Mouse (Mus musculus) neural tube, embryonic 12.5 days (tissue): ENCODE results near the gene Ranbp1. TPM values are rescaled to one million over a fixed set of nuclear protein-coding genes. Genes with fewer than 3 reads are reported as not detected.
A peak's percentile ranks its signal among the peaks of the same experiment; 100 is the strongest.
"Not testable (repeated sequence)": the region's sequence is repeated elsewhere in the genome, so short reads cannot be mapped to it uniquely, and the experiment has no call there.

Experiments
- ATAC-seq: fragments of 200-750 bp; cut with Nextera tagmentation; 2 replicates; pipeline ENCODE4 v1.8.0; 2017; ENCODE audit warnings: low read depth, mild to moderate bottlenecking, moderate TSS enrichment, moderate library complexity; ENCODE audit not compliant: low FRiP score
- H3K27ac ChIP-seq: fragments of 300-500 bp; sonication (generic); 2 replicates; pipeline ENCODE4 v1.5.1; 2016
- H3K27me3 ChIP-seq: fragments of 300-500 bp; sonication (generic); replicated peaks from 2 replicates; pipeline ENCODE4 v1.6.1; 2016; ENCODE audit warnings: mild to moderate bottlenecking
- H3K36me3 ChIP-seq: fragments of 300-500 bp; sonication (generic); 2 replicates; pipeline ENCODE4 v1.6.1; 2016; ENCODE audit warnings: mild to moderate bottlenecking
- H3K4me1 ChIP-seq: fragments of 300-500 bp; sonication (generic); 2 replicates; pipeline ENCODE4 v1.6.1; 2016
- H3K4me2 ChIP-seq: fragments of 300-500 bp; sonication (generic); replicated peaks from 2 replicates; pipeline ENCODE4 v1.6.1; 2016; ENCODE audit warnings: mild to moderate bottlenecking
- H3K4me3 ChIP-seq: fragments of 300-500 bp; sonication (generic); 2 replicates; pipeline ENCODE4 v1.5.1; 2016
- H3K9ac ChIP-seq: fragments of 300-500 bp; sonication (generic); 2 replicates; pipeline ENCODE4 v1.6.1; 2016; ENCODE audit warnings: mild to moderate bottlenecking
- H3K9me3 ChIP-seq: fragments of 300-500 bp; sonication (generic); 2 replicates; pipeline ENCODE4 v1.6.1; 2016; ENCODE audit warnings: mild to moderate bottlenecking
- WGBS: fragments of 180-500 bp; shearing (Covaris S2); methylation state at CpG from one replicate; pipeline ENCODE4 v1.1.7; 2016; 5-methylcytosine and 5-hydroxymethylcytosine counted together
- polyA plus RNA-seq: library from polyadenylated mRNA; unstranded; fragments of >200 nt; fragmentation: Nextera tagmentation; extraction: Ambion mirVana; gene quantifications from 2 replicates; pipeline ENCODE4 v1.2.1, GENCODE M21; 2016

The Ranbp1 gene
- polyA plus RNA-seq, result 701 and 706 TPM in 2 replicates

GRCm38 (mm10) chr16:18248433-18249363 is at the start of gene Ranbp1, which contains the start of gene Trmt2a:
Gene Ranbp1 (minus strand): TSS chr16:18248732.
Gene Trmt2a (plus strand): TSS chr16:18248679.
- Histone ChIP-seq H3K4me3 (peak within 1 kb of the TSS; percentile 96), H3K27me3 (no peaks in the 10 kb centered on the region), H3K9ac (peak within 1 kb of the TSS; percentile 90), H3K27ac (peak within 1 kb of the TSS; percentile 77), H3K4me2 (peak within 1 kb of the TSS; percentile 94), H3K4me1 (peaks cover 44% of the 10 kb centered on the region), H3K9me3 (no peaks in the 10 kb centered on the region), H3K36me3 (peaks cover 66% of the 10 kb centered on the region)
- ATAC-seq, result peak; percentile 96
- WGBS, result under 1% methylated on average over 95 of the region's 102 CpGs

- H3K27ac ChIP-seq, H3K36me3 ChIP-seq, H3K9me3 ChIP-seq, H3K27me3 ChIP-seq: not testable (repeated sequence)
- peak; percentile 1; the same call in 1 of the 2 replicates for ATAC-seq
- Histone ChIP-seq H3K4me1 (peaks cover 31% of the 10 kb centered on the region), H3K9ac (0 out of 2 replicates have a peak overlapping the region, but pooled peaks have one; percentile 38), H3K4me3 (peak overlapping the region; percentile 96), H3K4me2 (peak overlapping the region; percentile 91)
- WGBS, result 7% methylated on average over 10 of the region's 10 CpGs
These were observed 41.1 kb upstream of the Ranbp1 start for GRCm38 (mm10) chr16:18289614-18290013.

DNA sequence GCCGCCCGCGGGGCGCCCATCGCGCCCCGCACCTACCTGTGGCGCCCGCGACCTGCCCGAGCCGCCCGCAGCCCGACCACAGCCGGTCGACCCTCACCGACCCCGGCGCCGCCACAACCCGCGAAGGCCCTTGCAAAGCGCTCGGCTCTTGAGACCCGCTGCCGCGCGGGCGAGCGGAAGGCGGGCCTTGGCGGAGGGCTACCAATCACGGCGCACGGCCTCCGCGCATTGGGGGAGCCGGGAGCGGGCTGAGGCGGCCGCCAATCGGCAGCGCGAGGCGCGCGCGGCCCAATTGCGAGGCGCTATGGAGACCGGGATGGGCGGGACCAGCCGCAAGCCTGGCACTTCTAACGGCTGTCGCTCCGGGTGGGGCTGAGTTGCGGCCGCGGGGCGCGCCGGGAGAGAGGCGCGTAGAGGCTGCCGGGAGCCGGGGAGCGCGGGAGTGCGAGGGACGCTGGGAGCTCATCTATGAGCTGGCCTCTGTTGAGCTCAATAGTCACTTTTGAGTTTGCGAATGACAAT is 40.6 kb upstream of the Ranbp1 start, which contains the start of gene Dgcr8:
Dgcr8 (minus strand) TSS at position 180 of the 522 bp plus-strand sequence.
- Histone ChIP-seq H3K4me2 (peak within 1 kb of the TSS; percentile 91), H3K27ac (peak within 1 kb of the TSS; percentile 62), H3K4me3 (peak within 1 kb of the TSS; percentile 96), H3K27me3 (no peaks in the 10 kb centered on the region), H3K36me3 (peaks cover 11% of the 10 kb centered on the region), H3K4me1 (peaks cover 31% of the 10 kb centered on the region), H3K9ac (peak within 1 kb of the TSS; percentile 95), H3K9me3 (no peaks in the 10 kb centered on the region)
- ATAC-seq, result peak; percentile 99
- under 1% methylated on average over 71 of the region's 71 CpGs for WGBS

DNA sequence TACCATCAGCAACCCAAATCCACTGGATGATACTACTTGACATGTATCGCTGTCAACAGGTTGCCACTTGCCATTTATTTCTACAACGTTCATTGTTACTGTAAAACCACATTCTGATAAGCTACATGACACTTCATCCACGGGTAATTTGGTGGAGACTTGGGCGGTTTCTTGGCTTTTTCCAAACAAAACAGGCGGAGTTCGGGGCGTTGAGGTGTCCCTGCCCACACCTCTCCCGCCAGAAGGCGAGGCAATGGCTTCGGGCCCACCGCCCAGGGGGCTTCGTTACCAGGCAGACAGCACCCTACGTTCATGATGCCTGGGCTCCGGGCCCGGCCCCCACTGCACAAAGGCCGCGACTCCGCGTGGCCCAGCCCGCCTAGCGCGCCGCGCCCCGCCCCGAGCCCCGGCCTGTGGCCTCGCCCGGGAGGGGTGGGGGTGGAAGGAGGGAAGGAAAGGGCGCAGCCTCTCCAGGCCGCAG is 40.1 kb upstream of the Ranbp1 start:
- Histone ChIP-seq H3K36me3 (peaks cover 16% of the 10 kb centered on the region), H3K9ac (peak overlapping the region; percentile 95), H3K4me2 (peak overlapping the region; percentile 91), H3K9me3 (no peaks in the 10 kb centered on the region), H3K4me3 (peak overlapping the region; percentile 96), H3K27ac (peak overlapping the region; percentile 62), H3K27me3 (no peaks in the 10 kb centered on the region), H3K4me1 (peaks cover 31% of the 10 kb centered on the region)
- under 1% methylated on average over 31 of the region's 31 CpGs for WGBS
- ATAC-seq, result peak; percentile 83

- Histone ChIP-seq H3K9me3 (no peaks in the 10 kb centered on the region), H3K4me3 (peak overlapping the region; percentile 96), H3K27ac (no peak overlapping the region), H3K4me2 (peak overlapping the region; percentile 91), H3K36me3 (peaks cover 21% of the 10 kb centered on the region), H3K9ac (peak overlapping the region; percentile 95), H3K4me1 (peaks cover 31% of the 10 kb centered on the region), H3K27me3 (no peaks in the 10 kb centered on the region)
- no peak for ATAC-seq
- WGBS, result 2% methylated on average over 4 of the region's 4 CpGs
These were observed 39.6 kb upstream of the Ranbp1 start for GRCm38 (mm10) chr16:18288166-18288565.

- no peak overlapping the region for H3K27ac ChIP-seq
- H3K36me3 ChIP-seq, result peaks cover 89% of the 10 kb centered on the region
- no peaks in the 10 kb centered on the region for H3K9me3 ChIP-seq
- H3K4me3 ChIP-seq, result no peak overlapping the region
- WGBS, result 83% methylated on average over 2 of the region's 2 CpGs
- ATAC-seq, result no peak
- H3K9ac ChIP-seq, result no peak overlapping the region
- H3K4me1 ChIP-seq, result no peaks in the 10 kb centered on the region
- no peaks in the 10 kb centered on the region for H3K27me3 ChIP-seq
- no peak overlapping the region for H3K4me2 ChIP-seq
These were observed 26.6 kb upstream of the Ranbp1 start for GRCm38 (mm10) chr16:18275166-18275565.

DNA sequence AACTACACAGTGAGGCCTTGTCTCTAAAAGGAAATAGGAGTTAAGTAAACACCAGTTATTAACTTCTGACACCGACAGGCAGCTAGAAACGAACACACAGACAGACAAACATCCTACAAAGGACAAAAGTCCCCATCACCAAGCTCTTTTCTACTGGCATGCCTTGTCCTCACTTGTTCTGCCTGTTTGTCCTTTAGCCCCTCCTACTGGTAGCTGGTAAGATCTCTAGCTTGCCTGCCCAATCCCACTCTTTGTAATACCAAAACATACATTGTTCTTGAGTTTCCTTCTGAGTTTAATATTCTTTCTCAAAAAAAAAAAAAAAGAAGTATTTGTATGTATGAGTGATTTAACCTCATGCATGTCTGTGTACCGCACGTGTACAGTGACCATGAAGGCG is 19.6 kb upstream of the Ranbp1 start:
- no peak overlapping the region for H3K4me3 ChIP-seq
- no peak overlapping the region for H3K9ac ChIP-seq
- H3K27ac ChIP-seq, result no peak overlapping the region
- H3K36me3 ChIP-seq, result peaks cover 89% of the 10 kb centered on the region
- no peaks in the 10 kb centered on the region for H3K27me3 ChIP-seq
- ATAC-seq, result no peak
- H3K9me3 ChIP-seq, result no peaks in the 10 kb centered on the region
- H3K4me2 ChIP-seq, result no peak overlapping the region
- no peaks in the 10 kb centered on the region for H3K4me1 ChIP-seq
- 88% methylated on average over 5 of the region's 5 CpGs for WGBS

- H3K27me3 ChIP-seq, result no peaks in the 10 kb centered on the region
- no peak overlapping the region for H3K4me3 ChIP-seq
- H3K27ac ChIP-seq, result no peak overlapping the region
- ATAC-seq, result no peak
- H3K4me1 ChIP-seq, result no peaks in the 10 kb centered on the region
- no peak overlapping the region for H3K9ac ChIP-seq
- H3K4me2 ChIP-seq, result no peak overlapping the region
- 83% methylated on average over 2 of the region's 2 CpGs for WGBS
- H3K36me3 ChIP-seq, result peaks cover 86% of the 10 kb centered on the region
- H3K9me3 ChIP-seq, result no peaks in the 10 kb centered on the region
These were observed 16.5 kb upstream of the Ranbp1 start for GRCm38 (mm10) chr16:18265024-18265423.

GRCm38 (mm10) chr16:18258221-18258620 is 9.7 kb upstream of the Ranbp1 start, which contains the start of gene Gm49776:
Gene Gm49776 (minus strand): TSS chr16:18258321.
- no peak within 1 kb of the TSS for H3K4me3 ChIP-seq
- 94% methylated on average over 2 of the region's 2 CpGs for WGBS
- H3K4me2 ChIP-seq, result no peak within 1 kb of the TSS
- no peaks in the 10 kb centered on the region for H3K4me1 ChIP-seq
- no peak for ATAC-seq
- no peak within 1 kb of the TSS for H3K27ac ChIP-seq
- H3K9me3 ChIP-seq, result no peaks in the 10 kb centered on the region
- no peaks in the 10 kb centered on the region for H3K27me3 ChIP-seq
- peaks cover 90% of the 10 kb centered on the region for H3K36me3 ChIP-seq
- H3K9ac ChIP-seq, result no peak within 1 kb of the TSS

GRCm38 (mm10) chr16:18253866-18254265 is 5.3 kb upstream of the Ranbp1 start:
- 98% methylated on average over 1 of the region's 1 CpGs for WGBS

DNA sequence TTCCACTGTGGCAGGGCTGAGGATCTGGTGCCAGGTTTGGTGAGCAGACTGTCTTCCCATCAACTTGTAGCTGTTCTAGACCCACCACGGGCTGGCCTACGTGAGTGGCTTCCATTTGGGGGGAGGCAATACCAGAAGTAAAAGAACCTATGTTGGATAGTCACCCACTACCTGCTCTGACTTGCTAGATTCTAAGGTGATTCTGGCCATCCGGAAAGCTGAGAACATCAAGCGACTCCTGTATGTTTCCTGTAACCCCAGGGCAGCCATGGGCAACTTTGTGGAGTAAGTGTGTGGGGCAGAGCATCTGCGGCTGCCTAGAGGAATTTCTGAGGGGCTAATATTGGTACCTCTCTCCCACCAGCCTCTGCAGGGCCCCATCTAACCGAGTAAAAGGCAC is 4.2 kb upstream of the Ranbp1 start:
- 86% methylated on average over 6 of the region's 6 CpGs for WGBS
- H3K27ac ChIP-seq, result no peak overlapping the region
- peaks cover 72% of the 10 kb centered on the region for H3K36me3 ChIP-seq
- H3K9ac ChIP-seq, result no peak overlapping the region
- H3K4me1 ChIP-seq, result peaks cover 26% of the 10 kb centered on the region
- H3K27me3 ChIP-seq, result no peaks in the 10 kb centered on the region
- no peak for ATAC-seq
- no peak overlapping the region for H3K4me2 ChIP-seq
- H3K9me3 ChIP-seq, result no peaks in the 10 kb centered on the region
- no peak overlapping the region for H3K4me3 ChIP-seq

More at GRCm38 (mm10) chr16:18253866-18254265, 5.3 kb upstream of the Ranbp1 start:
- Histone ChIP-seq H3K9me3 (no peaks in the 10 kb centered on the region), H3K4me1 (peaks cover 26% of the 10 kb centered on the region), H3K9ac (no peak overlapping the region), H3K4me3 (no peak overlapping the region), H3K4me2 (no peak overlapping the region), H3K36me3 (peaks cover 81% of the 10 kb centered on the region), H3K27ac (no peak overlapping the region), H3K27me3 (no peaks in the 10 kb centered on the region)
- ATAC-seq, result no peak
